Mouse (Mus musculus) liver, embryonic 16.5 days (tissue): ENCODE data around the gene Casp4. TPM values are rescaled to one million over a fixed set of nuclear protein-coding genes. Genes with fewer than 3 reads are reported as not detected.

Experiments
- ATAC-seq: fragments of 200-750 bp; cut with Nextera tagmentation; 2 replicates; pipeline ENCODE4 v1.8.0; 2017; ENCODE audit warnings: low read depth, mild to moderate bottlenecking, moderate number of reproducible peaks, moderate library complexity
- H3K27ac ChIP-seq: fragments of 300-500 bp; sonication (generic); 2 replicates; pipeline ENCODE4 v1.5.1; 2014; ENCODE audit warnings: mild to moderate bottlenecking, low read length
- H3K27me3 ChIP-seq: fragments of 300-500 bp; sonication (generic); 2 replicates; pipeline ENCODE4 v1.6.1; 2014; ENCODE audit warnings: low read depth, low read length, mixed read lengths; ENCODE audit not compliant: control insufficient read depth, insufficient read depth
- H3K36me3 ChIP-seq: fragments of 300-500 bp; sonication (generic); 2 replicates; pipeline ENCODE4 v1.6.1; 2014; ENCODE audit warnings: mild to moderate bottlenecking; ENCODE audit not compliant: control insufficient read depth, insufficient read depth
- H3K4me1 ChIP-seq: fragments of 300-500 bp; sonication (generic); 2 replicates; pipeline ENCODE4 v1.6.1; 2014; ENCODE audit warnings: low read depth, low read length, mixed read lengths; ENCODE audit not compliant: control insufficient read depth
- H3K4me2 ChIP-seq: fragments of 300-500 bp; sonication (generic); 2 replicates; pipeline ENCODE4 v1.6.1; 2014; ENCODE audit warnings: low read depth, low read length, mixed read lengths
- H3K4me3 ChIP-seq: fragments of 300-500 bp; sonication (generic); 2 replicates; pipeline ENCODE4 v1.5.1; 2014; ENCODE audit warnings: low read depth, mild to moderate bottlenecking, low read length
- H3K9ac ChIP-seq: fragments of 300-500 bp; sonication (generic); 2 replicates; pipeline ENCODE4 v1.6.1; 2014; ENCODE audit warnings: low read depth, low read length
- H3K9me3 ChIP-seq: fragments of 300-500 bp; sonication (generic); replicated peaks from 2 replicates; pipeline ENCODE4 v1.6.1; 2016; ENCODE audit warnings: low read length; ENCODE audit not compliant: control insufficient read depth
- WGBS: fragments of 180-500 bp; shearing (Covaris S2); extraction: QIAGEN DNeasy Blood & Tissue Kit; methylation state at CpG from one replicate; pipeline ENCODE4 v1.1.7; 2014; ENCODE audit not compliant: insufficient replicate concordance; 5-methylcytosine and 5-hydroxymethylcytosine counted together
- polyA plus RNA-seq: library from polyadenylated mRNA; unstranded; fragments of >200 nt; fragmentation: Nextera tagmentation; extraction: Ambion mirVana; gene quantifications from 2 replicates; pipeline ENCODE4 v1.2.1, GENCODE M21; 2015

Casp4 gene
- polyA plus RNA-seq, 1 experiment from 2014 or later = 1.0 TPM

DNA sequence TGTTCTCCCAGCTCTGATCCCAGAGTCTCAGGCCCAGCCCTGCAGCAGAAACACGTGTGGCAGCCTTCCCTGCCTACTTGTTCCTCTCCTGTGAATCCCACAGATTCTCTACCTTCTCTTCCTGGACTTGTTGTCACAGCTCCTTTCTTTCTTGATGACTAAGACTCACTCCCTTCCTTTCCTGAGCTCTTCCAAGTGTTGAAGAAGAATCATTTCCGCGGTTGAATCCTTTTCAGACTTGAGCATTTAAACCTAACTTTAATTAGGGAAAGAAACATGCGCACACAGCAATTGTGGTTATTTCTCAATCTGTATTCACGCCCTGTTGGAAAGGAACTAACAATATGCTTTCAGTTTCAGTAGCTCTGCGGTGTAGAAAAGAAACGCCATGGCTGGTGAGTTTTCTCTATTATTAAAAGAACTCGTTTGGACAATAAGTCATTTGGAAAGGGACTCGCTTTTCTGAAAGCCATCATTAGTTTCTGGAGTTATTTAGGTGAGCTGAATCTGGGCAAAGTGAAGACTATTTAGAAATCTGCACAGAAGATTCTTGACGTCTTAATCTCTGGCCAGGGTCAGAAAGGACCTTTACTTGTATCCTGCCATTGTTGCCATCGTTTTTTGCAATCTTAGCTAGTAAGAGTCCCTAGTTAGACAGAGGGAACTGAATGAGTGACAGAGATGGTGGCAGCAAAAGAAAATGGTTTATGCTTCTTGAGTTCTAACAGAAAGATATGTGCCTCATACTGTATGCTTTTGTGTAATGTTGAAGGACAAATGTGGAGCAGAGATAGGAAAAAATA is 10.1 kb upstream of the Casp4 start, which contains the start of gene Casp1:
TSS of gene Casp1 (plus strand) at position 189 of the 803 bp plus-strand sequence.
- ATAC-seq = no peak

DNA sequence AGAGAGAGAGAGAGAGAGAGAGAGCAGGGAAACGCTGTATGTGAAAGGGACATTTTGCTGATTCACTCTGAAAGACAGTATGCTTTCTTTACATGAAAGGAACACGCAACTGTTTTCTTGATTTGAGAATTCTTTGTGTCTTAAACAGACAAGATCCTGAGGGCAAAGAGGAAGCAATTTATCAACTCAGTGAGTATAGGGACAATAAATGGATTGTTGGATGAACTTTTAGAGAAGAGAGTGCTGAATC is 9.6 kb upstream of the Casp4 start:
- Histone ChIP-seq H3K27me3 (no peaks in the 10 kb centered on the region), H3K4me1 (no peaks in the 10 kb centered on the region), H3K4me2 (no peak overlapping the region; the same call in 1 of the 2 replicates), H3K9me3 (no peaks in the 10 kb centered on the region), H3K27ac (no peak overlapping the region), H3K4me3 (no peak overlapping the region), H3K36me3 (no peaks in the 10 kb centered on the region), H3K9ac (no peak overlapping the region)
- ATAC-seq = no peak
- 46% methylated on average over 2 of the region's 2 CpGs for WGBS

More for the DNA sequence above, 10.1 kb upstream of the Casp4 start, which contains the start of gene Casp1:
- H3K9ac ChIP-seq = no peak within 1 kb of the TSS
- no peak within 1 kb of the TSS; the same call in 1 of the 2 replicates for H3K27ac ChIP-seq
- WGBS = 49% methylated on average over 11 of the region's 11 CpGs
- no peaks in the 10 kb centered on the region for H3K9me3 ChIP-seq
- no peaks in the 10 kb centered on the region for H3K4me1 ChIP-seq
- H3K4me3 ChIP-seq = peak within 1 kb of the TSS; percentile 17; the same call in 1 of the 2 replicates
- H3K4me2 ChIP-seq = no peak within 1 kb of the TSS; the same call in 1 of the 2 replicates
- no peaks in the 10 kb centered on the region for H3K36me3 ChIP-seq
- no peaks in the 10 kb centered on the region for H3K27me3 ChIP-seq

DNA sequence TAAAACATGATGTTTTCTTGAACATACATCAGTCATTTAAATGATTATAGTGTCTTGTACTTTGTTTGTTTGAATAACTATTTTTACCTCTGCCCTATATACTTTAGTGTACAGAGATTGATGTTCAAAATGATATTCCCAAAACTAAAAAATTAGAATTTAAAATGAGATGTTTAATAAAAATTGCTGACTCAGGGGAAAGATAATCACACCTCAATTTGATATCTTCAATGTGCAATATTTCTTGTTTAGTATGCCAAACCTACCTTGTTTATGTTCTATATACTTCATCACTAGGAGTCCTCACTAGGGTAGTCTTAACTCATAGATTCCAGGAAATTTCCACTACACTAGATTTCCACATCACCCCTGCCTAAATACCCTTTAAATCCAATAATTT is 1.5 kb downstream of the Casp4 start:
- ATAC-seq = no peak
- H3K36me3 ChIP-seq = no peaks in the 10 kb centered on the region
- H3K27ac ChIP-seq = no peak overlapping the region
- no peaks in the 10 kb centered on the region for H3K4me1 ChIP-seq
- no peak overlapping the region for H3K4me3 ChIP-seq
- H3K27me3 ChIP-seq = no peaks in the 10 kb centered on the region
- no peak overlapping the region for H3K9ac ChIP-seq
- no peak overlapping the region for H3K4me2 ChIP-seq
- no peaks in the 10 kb centered on the region for H3K9me3 ChIP-seq

GRCm38 (mm10) chr9:5311435-5311834 is 2.8 kb downstream of the Casp4 start:
- H3K36me3 ChIP-seq = no peaks in the 10 kb centered on the region
- no peaks in the 10 kb centered on the region for H3K9me3 ChIP-seq
- WGBS = 44% methylated on average over 4 of the region's 4 CpGs
- H3K4me2 ChIP-seq = no peak overlapping the region
- H3K9ac ChIP-seq = no peak overlapping the region
- no peak for ATAC-seq
- no peaks in the 10 kb centered on the region for H3K4me1 ChIP-seq
- no peak overlapping the region for H3K4me3 ChIP-seq
- no peaks in the 10 kb centered on the region for H3K27me3 ChIP-seq
- no peak overlapping the region for H3K27ac ChIP-seq

DNA sequence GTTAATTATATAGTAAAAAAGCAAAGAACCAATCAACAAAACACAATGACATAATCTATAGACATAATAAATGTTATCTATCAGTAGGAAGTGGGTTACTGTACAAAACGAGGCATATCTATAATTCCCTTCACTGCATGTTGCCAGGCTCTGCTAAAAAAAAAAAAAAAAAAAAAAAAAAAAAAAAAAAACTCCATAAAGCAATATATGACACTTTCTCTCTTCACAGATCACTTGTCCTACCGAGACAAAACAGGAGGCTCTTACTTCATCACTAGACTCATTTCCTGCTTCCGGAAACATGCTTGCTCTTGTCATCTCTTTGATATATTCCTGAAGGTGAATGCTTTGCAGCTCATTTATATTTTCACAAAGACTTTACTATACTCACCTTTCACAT is 19.6 kb downstream of the Casp4 start:
- ATAC-seq = no peak
- H3K27me3 ChIP-seq = no peaks in the 10 kb centered on the region
- H3K9ac ChIP-seq = no peak overlapping the region
- H3K27ac ChIP-seq = no peak overlapping the region
- H3K4me3 ChIP-seq = no peak overlapping the region
- H3K4me1 ChIP-seq = no peaks in the 10 kb centered on the region
- H3K36me3 ChIP-seq = no peaks in the 10 kb centered on the region
- H3K4me2 ChIP-seq = no peak overlapping the region
- no peaks in the 10 kb centered on the region for H3K9me3 ChIP-seq
- WGBS = 39% methylated on average over 3 of the region's 3 CpGs

DNA sequence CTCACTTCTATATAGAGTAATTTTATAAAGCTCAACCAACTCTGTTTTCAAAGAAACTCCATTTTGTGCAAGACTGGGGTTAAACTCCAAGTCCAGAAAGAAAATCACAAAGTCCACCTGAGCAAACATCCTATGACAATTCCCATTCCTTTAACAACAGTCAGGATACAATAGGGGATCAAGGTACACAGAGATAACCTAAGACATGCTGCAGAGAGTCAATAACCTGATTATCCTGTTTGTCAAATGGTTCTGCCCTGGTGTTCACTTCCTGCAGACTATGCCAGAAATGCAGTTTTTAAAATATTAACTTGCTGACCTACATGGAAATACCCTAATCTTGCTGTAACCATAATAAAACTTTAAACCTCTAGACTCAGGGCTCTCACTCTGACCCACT is 23.8 kb downstream of the Casp4 start:
- Histone ChIP-seq H3K4me1 (no peaks in the 10 kb centered on the region), H3K4me3 (no peak overlapping the region), H3K27ac (no peak overlapping the region), H3K27me3 (no peaks in the 10 kb centered on the region), H3K36me3 (no peaks in the 10 kb centered on the region), H3K9ac (no peak overlapping the region), H3K4me2 (no peak overlapping the region), H3K9me3 (no peaks in the 10 kb centered on the region)
- ATAC-seq = no peak

DNA sequence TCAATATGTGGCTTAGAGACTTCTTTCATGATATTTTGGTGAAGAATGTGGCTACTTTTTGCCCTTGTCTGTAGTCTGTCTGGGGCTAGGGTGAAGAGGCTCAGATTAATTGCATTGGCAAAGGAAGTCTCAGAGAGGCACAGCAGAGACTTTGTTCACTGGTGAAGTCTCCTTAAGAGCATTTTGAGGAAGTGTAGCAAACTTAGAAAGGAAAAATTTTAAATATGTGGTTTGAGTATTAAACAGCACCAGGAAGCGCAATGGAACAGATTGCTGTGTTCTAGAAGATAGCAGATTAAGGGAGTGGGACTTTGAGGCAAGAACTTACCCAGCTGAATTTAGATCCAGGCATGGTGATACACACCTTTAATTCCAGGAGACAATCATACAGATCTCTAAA is 24.8 kb downstream of the Casp4 start:
- Histone ChIP-seq H3K9ac (no peak overlapping the region), H3K4me3 (no peak overlapping the region), H3K27ac (no peak overlapping the region), H3K4me2 (no peak overlapping the region), H3K27me3 (no peaks in the 10 kb centered on the region), H3K36me3 (no peaks in the 10 kb centered on the region), H3K9me3 (no peaks in the 10 kb centered on the region), H3K4me1 (no peaks in the 10 kb centered on the region)
- 47% methylated on average over 1 of the region's 1 CpGs for WGBS
- no peak for ATAC-seq

DNA sequence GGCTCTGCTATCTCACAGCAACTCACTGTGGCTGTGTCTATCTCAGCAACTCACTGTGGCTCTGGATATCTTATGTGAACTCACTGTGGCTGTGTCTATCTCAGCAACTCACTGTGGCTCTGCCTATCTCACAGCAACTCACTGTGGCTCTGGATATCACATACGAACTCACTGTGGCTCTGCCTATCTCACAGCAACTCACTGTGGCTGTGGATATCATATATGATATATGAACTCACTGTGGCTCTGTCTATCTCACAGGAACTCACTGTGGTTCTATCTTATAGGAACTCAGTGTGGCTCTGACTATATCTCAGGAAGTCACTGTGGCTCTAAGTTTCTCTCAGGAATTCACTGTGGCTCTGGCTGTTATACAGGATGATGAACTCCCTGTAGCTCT is 34.5 kb downstream of the Casp4 start:
- Histone ChIP-seq H3K9ac (no peak overlapping the region), H3K36me3 (no peaks in the 10 kb centered on the region), H3K27me3 (no peaks in the 10 kb centered on the region), H3K4me3 (no peak overlapping the region), H3K9me3 (no peaks in the 10 kb centered on the region), H3K4me2 (no peak overlapping the region), H3K27ac (no peak overlapping the region), H3K4me1 (no peaks in the 10 kb centered on the region)
- no peak for ATAC-seq
- 28% methylated on average over 1 of the region's 1 CpGs for WGBS

- Histone ChIP-seq H3K4me2 (no peak overlapping the region), H3K36me3 (no peaks in the 10 kb centered on the region), H3K27me3 (no peaks in the 10 kb centered on the region), H3K4me3 (no peak overlapping the region), H3K27ac (no peak overlapping the region), H3K9me3 (no peaks in the 10 kb centered on the region), H3K9ac (no peak overlapping the region), H3K4me1 (no peaks in the 10 kb centered on the region)
- WGBS = 59% methylated on average over 4 of the region's 4 CpGs
- ATAC-seq = no peak
Observed at GRCm38 (mm10) chr9:5344090-5344489, 35.5 kb downstream of the Casp4 start.
